Mouse (Mus musculus): ENCODE results near the gene Naglu.

GRCm38 (mm10) chr11:101071810-101072428, 2.1 kb downstream of the Naglu start:
- TF ChIP-seq MYC (IDR thresholded peaks at IDR 0.05; ENCODE audit: low read depth, low read length) (no peak), USF1 (IDR thresholded peaks at IDR 0.05; ENCODE audit: low read depth, low read length) (no peak), CTCF (conservative IDR thresholded peaks at IDR 0.05 in 1 of 2, IDR thresholded peaks at IDR 0.05 in 1 of 2; ENCODE audit: low read depth in 2 of 2, low read length in 2 of 2) (no peak)
